In the genomic region with DNA sequence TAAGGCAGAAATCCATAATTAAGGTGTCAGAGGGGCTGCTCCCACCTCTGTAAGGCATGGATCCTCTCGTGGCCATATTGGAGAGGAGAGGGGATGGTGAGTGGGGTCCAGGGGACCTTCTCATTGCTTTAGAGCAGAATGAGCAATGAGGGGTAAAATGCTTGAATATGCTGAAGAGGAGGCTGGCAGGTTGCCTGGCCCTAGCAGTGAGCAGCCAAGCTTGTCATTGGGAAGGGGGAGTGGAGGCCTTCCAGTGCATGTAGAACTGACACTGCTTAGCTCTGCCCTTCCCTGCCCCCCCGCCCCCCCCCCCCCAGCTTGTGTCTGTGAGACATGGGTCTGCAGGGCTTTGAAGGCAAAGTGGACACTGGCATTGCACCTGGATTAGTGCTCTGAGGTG, we compare ENCODE assay signal across 23 mouse cellular contexts. TPM values are rescaled to one million over a fixed set of nuclear protein-coding genes. Genes with fewer than 3 reads are reported as not detected.
"Had no signal": no experiment of that assay in that cellular context is flagged by ENCODE, and none has a peak within 500 bp of the region (broad histone marks: within the 10 kb centered on the region; RNA-seq: fewer than 3 reads in every experiment).

No protein-coding gene starts in this region.

- H3K4me2 ChIP-seq: liver, embryonic 13.5 days; midbrain, embryonic 11.5 days; midbrain, embryonic 15.5 days; neural tube, embryonic 13.5 days had no signal

- DNase-seq: kidney, adult 8-10 months; liver, embryonic 13.5 days; lung, adult 2 months; lung, postnatal 14 days; lung, postnatal 4 days; retina, postnatal 1 day; thymus, adult 2 months; thymus, postnatal 25 days had no signal

- H3K27me3 ChIP-seq: liver, embryonic 13.5 days; midbrain, embryonic 15.5 days; neural tube, embryonic 13.5 days had no signal

- H3K9ac ChIP-seq: liver, embryonic 13.5 days; midbrain, embryonic 15.5 days; neural tube, embryonic 13.5 days had no signal

- H3K9me3 ChIP-seq: liver, embryonic 13.5 days; midbrain, embryonic 15.5 days; neural tube, embryonic 13.5 days had no signal

- H3K27ac ChIP-seq: liver, embryonic 13.5 days; midbrain, embryonic 15.5 days; neural tube, embryonic 13.5 days; stomach, postnatal 0 days had no signal

- H3K36me3 ChIP-seq: liver, embryonic 13.5 days; midbrain, embryonic 15.5 days had no signal

- H3K4me3 ChIP-seq: liver, embryonic 13.5 days; midbrain, embryonic 15.5 days; myocyte; neural tube, embryonic 13.5 days had no signal

- ATAC-seq: intestine, embryonic 16.5 days; midbrain, embryonic 15.5 days had no signal

- H3K4me1 ChIP-seq: liver, embryonic 13.5 days; midbrain, embryonic 15.5 days had no signal

RNA-seq across cellular contexts. Expression of a gene that starts 28.1 kb away (rescaled TPM):
- total RNA-seq: layer of hippocampus, postnatal 14 days; left cerebral cortex, postnatal 25 days; liver, adult 2 months; megakaryocyte progenitor cell, adult 5-6 weeks; megakaryocyte-erythroid progenitor cell, adult 5-6 weeks; monocyte, adult 5-6 weeks; neutrophil, adult 5-6 weeks had no signal
- polyA plus RNA-seq: limb, embryonic 11.5 days; liver, adult 2 months; liver, embryonic 16.5 days; lung, adult 2 months; myocyte had no signal

RNA-seq across cellular contexts. Expression of a gene that starts 57.8 kb away (rescaled TPM):
- total RNA-seq: megakaryocyte progenitor cell, adult 5-6 weeks; megakaryocyte-erythroid progenitor cell, adult 5-6 weeks; monocyte, adult 5-6 weeks had no signal
- polyA plus RNA-seq: liver, adult 2 months; midbrain, embryonic 11.5 days; midbrain, embryonic 15.5 days had no signal
